Mouse (Mus musculus) forebrain, embryonic 13.5 days (tissue): ENCODE measurements at regions not wholly inside any gene's neighbourhood (a gene's known extent, or its start where the extent isn't known, plus 50 kb on each side); places are given as distances from the start of the nearest gene placed in this dataset.

Experiments used
- ATAC-seq: fragments of 200-750 bp; cut with Nextera tagmentation; 2 replicates; pipeline ENCODE4 v1.8.0; 2017
- H3K27ac ChIP-seq: fragments of 300-500 bp; sonication (generic); 2 replicates; pipeline ENCODE4 v1.5.1; 2015; ENCODE audit warnings: inconsistent platforms, mild to moderate bottlenecking, moderate library complexity
- H3K27me3 ChIP-seq: fragments of 300-500 bp; sonication (generic); 2 replicates; pipeline ENCODE4 v1.6.1; 2015; ENCODE audit warnings: mild to moderate bottlenecking, inconsistent platforms
- H3K36me3 ChIP-seq: fragments of 300-500 bp; sonication (generic); 2 replicates; pipeline ENCODE4 v1.6.1; 2015; ENCODE audit warnings: mild to moderate bottlenecking, inconsistent platforms; ENCODE audit not compliant: poor library complexity, severe bottlenecking
- H3K4me1 ChIP-seq: fragments of 300-500 bp; sonication (generic); 2 replicates; pipeline ENCODE4 v1.6.1; 2015; ENCODE audit warnings: inconsistent platforms
- H3K4me2 ChIP-seq: fragments of 300-500 bp; sonication (generic); 2 replicates; pipeline ENCODE4 v1.6.1; 2015; ENCODE audit warnings: inconsistent platforms, mild to moderate bottlenecking, moderate library complexity
- H3K4me3 ChIP-seq: fragments of 300-500 bp; sonication (generic); 2 replicates; pipeline ENCODE4 v1.5.1; 2015; ENCODE audit warnings: mild to moderate bottlenecking, inconsistent platforms
- H3K9ac ChIP-seq: fragments of 300-500 bp; sonication (generic); 2 replicates; pipeline ENCODE4 v1.6.1; 2015; ENCODE audit warnings: mild to moderate bottlenecking, inconsistent platforms
- H3K9me3 ChIP-seq: fragments of 300-500 bp; sonication (generic); replicated peaks from 2 replicates; pipeline ENCODE4 v1.6.1; 2016; ENCODE audit warnings: inconsistent platforms
- WGBS: fragments of 180-500 bp; shearing (Covaris S2); methylation state at CpG from one replicate; pipeline ENCODE4 v1.1.7; 2015; 5-methylcytosine and 5-hydroxymethylcytosine counted together

DNA sequence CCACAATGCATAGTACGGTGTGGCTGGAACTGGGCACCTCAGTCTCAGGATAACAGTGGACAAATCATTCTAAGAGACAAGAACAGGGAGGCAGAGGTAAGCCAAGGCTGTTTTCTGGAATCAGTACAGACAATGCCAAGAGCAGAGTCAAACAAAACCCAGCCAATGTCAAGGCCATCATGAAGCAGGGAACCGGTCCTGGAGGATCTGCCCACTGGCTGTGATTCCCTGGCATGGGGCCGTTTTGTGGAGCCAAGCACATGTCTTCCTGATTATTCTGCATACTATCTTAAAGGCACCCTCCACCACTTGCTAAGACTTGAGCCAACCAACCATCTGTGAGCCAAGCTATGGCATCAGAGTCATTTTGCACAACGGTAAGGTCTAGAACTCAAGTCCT, 222.6 kb downstream of the Sec61b start:
- no peak overlapping the region for H3K4me2 ChIP-seq
- no peak overlapping the region for H3K9ac ChIP-seq
- 86% methylated on average over 4 of the region's 4 CpGs for WGBS
- H3K27me3 ChIP-seq = no peaks in the 10 kb centered on the region
- no peak overlapping the region for H3K4me3 ChIP-seq
- no peak for ATAC-seq
- H3K9me3 ChIP-seq = no peaks in the 10 kb centered on the region
- H3K4me1 ChIP-seq = peaks cover 18% of the 10 kb centered on the region
- H3K27ac ChIP-seq = no peak overlapping the region
- no peaks in the 10 kb centered on the region for H3K36me3 ChIP-seq

DNA sequence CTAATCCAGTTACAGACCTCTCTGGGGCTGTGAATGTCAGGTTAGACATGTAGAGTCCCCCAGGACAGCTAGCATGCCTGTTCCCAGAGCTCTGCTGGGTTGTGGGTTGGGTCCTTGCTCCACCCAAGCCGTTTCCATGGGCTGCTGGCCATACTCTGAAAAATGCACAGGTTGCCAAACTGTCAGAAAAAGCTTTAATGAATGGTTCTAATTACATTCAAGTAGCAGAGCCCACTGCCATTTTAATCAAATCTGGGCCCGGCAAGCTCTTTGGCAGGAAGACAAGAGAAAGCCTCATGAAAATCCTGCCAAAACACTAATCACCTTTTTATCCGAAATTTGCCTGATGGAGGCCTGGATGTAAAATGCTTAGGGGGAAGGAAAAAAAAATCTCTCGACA, 224.1 kb downstream of the Sec61b start:
- ATAC-seq = peak; percentile 85
- WGBS = 16% methylated on average over 4 of the region's 4 CpGs
- no peak overlapping the region for H3K4me2 ChIP-seq
- H3K27me3 ChIP-seq = no peaks in the 10 kb centered on the region
- no peaks in the 10 kb centered on the region for H3K9me3 ChIP-seq
- H3K9ac ChIP-seq = no peak overlapping the region
- peaks cover 18% of the 10 kb centered on the region for H3K4me1 ChIP-seq
- H3K4me3 ChIP-seq = no peak overlapping the region
- H3K27ac ChIP-seq = peak overlapping the region; percentile 78
- no peaks in the 10 kb centered on the region for H3K36me3 ChIP-seq

DNA sequence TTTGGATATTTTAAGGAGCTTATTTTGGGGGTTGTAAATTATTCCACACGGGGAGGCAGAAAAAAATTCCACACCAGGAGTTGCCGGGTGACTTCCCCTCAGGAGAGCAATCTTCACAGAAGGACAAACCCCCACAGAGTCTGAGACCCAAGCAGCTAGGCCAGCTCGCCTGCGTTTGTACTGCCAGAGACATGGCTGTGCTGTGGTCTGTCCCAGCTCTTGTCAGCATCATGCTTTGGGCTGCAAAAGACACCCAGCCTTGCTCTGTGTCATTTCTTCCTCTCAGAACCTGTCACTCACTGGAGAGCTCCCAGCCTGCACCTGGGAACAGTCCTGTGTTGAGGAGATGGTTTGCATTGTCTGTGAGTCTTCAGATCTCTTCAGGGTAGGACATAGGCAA, 224.5 kb downstream of the Sec61b start:
- peak; percentile 86 for ATAC-seq
- H3K4me3 ChIP-seq = no peak overlapping the region
- H3K4me2 ChIP-seq = 0 out of 2 replicates have a peak overlapping the region, but pooled peaks have one; percentile 10
- no peak overlapping the region for H3K9ac ChIP-seq
- no peaks in the 10 kb centered on the region for H3K9me3 ChIP-seq
- no peaks in the 10 kb centered on the region for H3K27me3 ChIP-seq
- H3K4me1 ChIP-seq = peaks cover 18% of the 10 kb centered on the region
- peak overlapping the region; percentile 78 for H3K27ac ChIP-seq
- WGBS = 21% methylated on average over 4 of the region's 4 CpGs
- H3K36me3 ChIP-seq = no peaks in the 10 kb centered on the region

DNA sequence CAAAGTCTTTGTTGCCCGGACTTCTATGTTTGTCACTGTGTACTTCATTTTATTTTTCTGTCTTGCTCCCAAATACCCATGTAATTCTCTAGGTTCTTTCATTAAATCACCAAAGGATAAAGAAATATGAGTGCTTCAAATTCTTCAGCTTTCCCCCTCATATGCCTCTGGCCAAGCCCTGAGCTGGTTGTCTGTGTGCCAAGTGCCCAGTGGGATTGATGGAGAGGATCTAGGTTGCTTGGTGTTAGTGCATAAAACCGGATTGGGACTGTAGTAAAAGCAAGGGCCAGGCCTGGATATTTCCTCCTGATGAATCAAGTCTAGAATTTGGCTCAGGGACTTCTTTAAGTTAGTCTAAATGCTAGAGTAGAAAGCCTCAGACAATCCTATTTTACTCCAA, 229.0 kb downstream of the Sec61b start:
- peaks cover 10% of the 10 kb centered on the region for H3K4me1 ChIP-seq
- no peak for ATAC-seq
- no peaks in the 10 kb centered on the region for H3K36me3 ChIP-seq
- no peak overlapping the region for H3K9ac ChIP-seq
- 85% methylated on average over 2 of the region's 2 CpGs for WGBS
- no peak overlapping the region for H3K4me2 ChIP-seq
- H3K27ac ChIP-seq = no peak overlapping the region
- no peak overlapping the region for H3K4me3 ChIP-seq
- no peaks in the 10 kb centered on the region for H3K27me3 ChIP-seq
- no peaks in the 10 kb centered on the region for H3K9me3 ChIP-seq

DNA sequence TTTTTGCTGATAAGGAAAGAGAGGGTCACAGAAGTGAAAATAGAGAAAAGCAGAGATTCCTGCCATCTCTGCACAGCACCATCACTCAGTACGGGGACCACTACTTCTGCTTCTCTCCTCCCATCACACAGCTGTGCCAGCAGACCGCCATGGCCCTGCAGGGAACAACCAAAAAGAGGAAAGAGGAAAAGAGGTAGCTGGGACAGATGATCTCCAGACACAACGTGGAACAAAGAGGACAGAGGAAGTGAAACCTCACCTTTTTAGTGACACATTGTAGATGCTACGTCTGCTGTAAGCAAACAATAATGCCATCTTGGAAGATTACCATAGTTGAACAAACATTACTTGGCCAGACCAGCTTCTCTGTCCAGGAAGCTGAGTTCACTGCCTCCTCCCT, 230.1 kb downstream of the Sec61b start:
- no peaks in the 10 kb centered on the region for H3K4me1 ChIP-seq
- no peaks in the 10 kb centered on the region for H3K27me3 ChIP-seq
- H3K36me3 ChIP-seq = no peaks in the 10 kb centered on the region
- H3K4me2 ChIP-seq = no peak overlapping the region
- ATAC-seq = no peak
- H3K9me3 ChIP-seq = no peaks in the 10 kb centered on the region
- WGBS = 85% methylated on average over 4 of the region's 4 CpGs
- H3K9ac ChIP-seq = no peak overlapping the region
- no peak overlapping the region for H3K27ac ChIP-seq
- no peak overlapping the region for H3K4me3 ChIP-seq

DNA sequence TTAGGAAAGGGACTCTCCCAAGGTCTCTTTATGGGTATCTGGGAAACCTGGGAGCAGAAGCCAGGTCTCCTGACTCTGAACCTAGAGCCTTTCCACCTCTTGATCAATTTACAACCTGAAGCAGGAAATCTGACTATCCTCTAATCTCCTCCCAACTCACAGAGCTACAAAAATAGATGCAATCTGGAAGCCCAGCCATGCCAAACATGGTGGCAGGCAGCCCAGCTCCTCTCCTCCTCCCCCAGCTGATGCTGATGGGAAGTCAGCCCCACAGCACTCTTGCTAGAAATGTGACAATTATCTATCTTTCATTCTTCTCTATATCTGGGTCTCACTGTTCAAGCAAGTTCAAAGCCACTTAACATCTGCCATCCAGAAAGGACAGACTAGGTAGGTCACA, 233.5 kb downstream of the Sec61b start:
- no peak overlapping the region for H3K9ac ChIP-seq
- no peak overlapping the region for H3K4me3 ChIP-seq
- H3K27ac ChIP-seq = no peak overlapping the region
- H3K4me2 ChIP-seq = no peak overlapping the region
- H3K9me3 ChIP-seq = no peaks in the 10 kb centered on the region
- no peaks in the 10 kb centered on the region for H3K4me1 ChIP-seq
- H3K27me3 ChIP-seq = no peaks in the 10 kb centered on the region
- peak; percentile 43; the same call in 1 of the 2 replicates for ATAC-seq
- no peaks in the 10 kb centered on the region for H3K36me3 ChIP-seq

DNA sequence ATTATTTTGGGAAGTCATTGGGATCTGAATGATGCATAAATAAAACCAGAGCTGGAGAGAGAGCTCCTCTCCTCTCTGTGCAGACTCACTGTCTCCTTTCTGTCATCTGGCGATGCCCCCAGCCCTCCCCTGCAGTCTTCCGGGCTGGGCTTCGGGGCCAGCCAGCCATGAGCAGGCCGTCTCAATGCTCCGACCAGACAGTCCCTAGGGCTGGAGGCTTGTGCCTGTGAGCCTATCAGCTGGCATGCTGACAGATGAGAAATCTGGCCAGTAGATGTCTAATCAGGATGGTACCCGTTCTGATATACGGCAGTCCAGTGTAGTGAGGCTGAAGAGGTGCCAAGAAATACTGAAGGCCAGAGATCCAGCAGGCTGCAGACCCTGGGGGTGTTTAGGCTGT, 238.9 kb downstream of the Sec61b start:
- Histone ChIP-seq H3K9ac (no peak overlapping the region), H3K4me3 (no peak overlapping the region), H3K4me2 (no peak overlapping the region), H3K27me3 (no peaks in the 10 kb centered on the region), H3K36me3 (no peaks in the 10 kb centered on the region), H3K9me3 (no peaks in the 10 kb centered on the region), H3K27ac (no peak overlapping the region), H3K4me1 (no peaks in the 10 kb centered on the region)
- no peak for ATAC-seq
- WGBS = 77% methylated on average over 7 of the region's 7 CpGs

DNA sequence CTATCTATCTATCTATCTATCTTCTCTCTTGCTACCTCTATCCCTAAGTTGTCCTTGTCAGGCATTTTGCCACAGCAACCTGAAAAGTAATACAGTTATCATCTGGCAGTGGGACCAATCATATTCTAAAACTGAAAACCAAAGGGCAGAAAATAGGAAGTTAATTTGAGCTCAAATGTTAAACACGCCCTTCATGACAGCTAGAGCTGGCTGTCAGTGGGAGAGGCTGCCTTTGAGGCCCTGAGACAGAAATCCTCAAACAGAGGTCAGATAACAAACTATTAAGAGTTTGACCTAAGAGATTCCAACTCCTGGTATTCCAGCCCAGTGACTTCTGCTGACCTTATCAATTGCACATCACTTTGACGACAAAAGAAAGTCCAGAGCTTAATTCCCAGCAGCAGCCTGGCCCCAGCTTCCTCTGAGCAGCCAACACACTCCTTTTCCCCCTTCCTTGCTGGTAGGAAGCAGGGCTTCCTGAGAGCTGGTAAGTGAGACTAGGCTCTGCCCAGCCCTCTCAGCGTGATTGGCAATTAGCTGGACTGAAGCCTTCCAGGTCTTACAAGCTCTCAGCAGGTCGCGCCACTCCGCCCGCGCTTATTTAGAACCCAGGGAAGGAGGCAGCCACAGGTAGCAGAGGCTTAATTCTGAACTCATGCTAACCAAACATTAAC, 250.0 kb downstream of the Sec61b start:
- Histone ChIP-seq H3K4me2 (peak overlapping the region; percentile 12; the same call in 1 of the 2 replicates), H3K4me1 (peaks cover 18% of the 10 kb centered on the region), H3K9me3 (no peaks in the 10 kb centered on the region), H3K36me3 (no peaks in the 10 kb centered on the region), H3K4me3 (no peak overlapping the region), H3K27me3 (no peaks in the 10 kb centered on the region), H3K9ac (no peak overlapping the region), H3K27ac (no peak overlapping the region)
- peak; percentile 74; the same call in 1 of the 2 replicates for ATAC-seq
- WGBS = 6% methylated on average over 8 of the region's 8 CpGs

DNA sequence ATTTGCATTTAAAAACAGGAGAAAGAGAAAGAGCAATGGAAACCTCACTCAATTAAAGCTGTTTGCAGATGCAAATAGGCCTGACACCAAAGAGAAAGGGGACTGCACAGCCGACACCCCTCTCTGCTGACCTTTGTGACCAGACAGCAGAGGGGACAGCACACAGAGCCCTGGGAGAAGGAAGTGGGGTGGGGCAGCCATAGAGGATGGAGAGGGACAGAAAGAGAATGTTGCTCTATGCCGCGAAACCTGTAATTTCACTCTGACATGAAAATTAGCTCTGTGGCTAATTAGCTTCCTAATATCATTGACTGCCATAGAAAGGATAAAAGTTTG, 250.5 kb downstream of the Sec61b start:
- peak; percentile 59; the same call in 1 of the 2 replicates for ATAC-seq
- no peak overlapping the region for H3K27ac ChIP-seq
- WGBS = 4% methylated on average over 3 of the region's 3 CpGs

DNA sequence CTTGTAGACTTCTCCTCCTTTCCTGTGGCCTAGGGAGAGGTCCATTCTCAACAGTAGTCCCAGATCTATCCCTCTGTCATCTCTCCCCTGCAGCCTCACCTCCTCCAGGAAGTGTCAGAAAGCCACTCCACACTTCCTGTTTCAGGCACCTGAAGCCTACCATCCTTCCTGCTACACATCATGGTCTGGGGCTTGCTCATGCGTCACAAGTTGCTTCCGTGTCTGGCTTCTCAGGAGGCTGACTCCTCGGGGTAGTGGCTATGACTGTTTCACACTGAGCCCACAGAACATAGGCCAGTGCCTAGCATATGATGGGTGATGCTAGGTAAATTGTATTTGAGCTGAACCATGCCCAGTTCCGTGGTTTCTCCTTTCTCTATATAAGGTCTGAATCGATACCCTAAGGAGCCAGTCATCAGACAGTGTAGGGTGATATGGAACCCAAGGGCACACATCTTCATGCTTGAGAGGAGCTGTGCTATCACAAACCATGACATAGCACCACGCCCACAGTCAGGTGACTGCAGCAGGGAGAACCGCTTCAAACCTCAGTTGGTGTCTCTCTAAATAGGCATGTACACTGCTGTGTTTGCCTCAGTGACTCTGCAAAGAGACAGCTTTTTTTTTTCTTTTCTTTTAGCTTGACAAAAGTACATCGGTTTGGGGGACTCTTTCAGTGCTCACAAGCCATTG, 272.2 kb downstream of the Sec61b start:
- Histone ChIP-seq H3K4me1 (no peaks in the 10 kb centered on the region), H3K27me3 (no peaks in the 10 kb centered on the region), H3K9me3 (no peaks in the 10 kb centered on the region), H3K36me3 (no peaks in the 10 kb centered on the region), H3K9ac (no peak overlapping the region), H3K4me2 (no peak overlapping the region), H3K4me3 (no peak overlapping the region), H3K27ac (no peak overlapping the region)
- WGBS = 82% methylated on average over 8 of the region's 8 CpGs
- no peak for ATAC-seq

More for the DNA sequence above, 250.5 kb downstream of the Sec61b start:
- Histone ChIP-seq H3K36me3 (no peaks in the 10 kb centered on the region), H3K4me1 (peaks cover 18% of the 10 kb centered on the region), H3K4me3 (no peak overlapping the region), H3K9me3 (no peaks in the 10 kb centered on the region), H3K4me2 (peak overlapping the region; percentile 12; the same call in 1 of the 2 replicates), H3K27me3 (no peaks in the 10 kb centered on the region), H3K9ac (no peak overlapping the region)

DNA sequence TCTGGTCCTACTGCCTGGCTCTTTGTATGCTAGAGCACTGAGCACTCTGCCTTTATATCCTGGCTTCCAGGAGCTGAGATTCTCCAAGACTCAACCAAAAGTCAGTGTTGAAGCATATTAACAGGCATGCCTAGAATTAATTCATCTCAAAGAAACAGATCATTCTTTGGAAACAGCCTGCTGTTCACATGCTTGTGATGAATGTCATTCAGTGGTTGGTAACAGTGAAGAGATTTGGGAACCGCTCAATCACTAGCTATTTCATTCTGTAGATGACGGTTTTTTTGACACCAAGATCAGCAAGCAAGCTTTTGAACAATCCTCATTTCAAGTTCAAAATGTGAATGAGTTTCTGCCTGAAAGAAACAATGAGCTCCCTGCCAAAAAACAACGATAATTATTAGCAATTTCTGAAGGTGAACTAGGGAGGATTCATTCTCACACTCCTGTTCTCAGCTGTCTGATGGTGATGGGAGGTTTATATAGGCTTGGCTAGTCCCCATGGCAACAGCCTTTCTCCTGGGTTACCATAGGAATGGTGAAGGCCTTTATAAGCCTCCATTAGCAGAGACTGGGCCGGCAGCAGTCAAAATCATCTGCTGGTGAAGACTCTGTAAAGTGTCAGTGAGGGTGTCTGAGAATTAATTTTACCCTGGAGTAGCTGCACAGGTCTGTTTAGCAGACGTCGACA, 272.6 kb upstream of the Nr4a3 start:
- H3K4me3 ChIP-seq = no peak overlapping the region
- H3K4me1 ChIP-seq = peaks cover 8% of the 10 kb centered on the region; the same call in 1 of the 2 replicates
- no peak overlapping the region for H3K9ac ChIP-seq
- H3K4me2 ChIP-seq = no peak overlapping the region
- 43% methylated on average over 6 of the region's 6 CpGs for WGBS
- H3K27me3 ChIP-seq = no peaks in the 10 kb centered on the region
- no peaks in the 10 kb centered on the region for H3K36me3 ChIP-seq
- H3K27ac ChIP-seq = no peak overlapping the region
- peak; percentile 89 for ATAC-seq
- no peaks in the 10 kb centered on the region for H3K9me3 ChIP-seq

DNA sequence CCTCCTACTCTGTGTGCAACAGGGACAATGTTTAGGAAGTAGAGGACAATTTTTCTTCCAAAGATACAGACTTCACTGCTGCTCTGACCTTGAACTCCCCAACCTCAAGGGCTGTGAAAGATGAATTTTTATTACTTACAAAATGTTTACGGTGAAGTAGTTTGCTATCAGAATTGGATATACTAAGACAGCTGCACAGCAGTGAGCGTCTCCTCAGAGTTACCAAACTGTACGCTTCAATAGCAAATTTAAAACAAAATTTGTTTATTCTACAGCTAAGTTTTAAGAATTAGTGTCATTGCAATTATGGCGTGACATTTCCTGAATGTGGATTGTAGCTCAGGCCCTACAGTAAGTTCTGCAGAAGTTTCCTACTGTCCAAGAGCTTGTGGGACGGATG, 270.3 kb upstream of the Nr4a3 start:
- no peak overlapping the region for H3K9ac ChIP-seq
- H3K4me1 ChIP-seq = peaks cover 8% of the 10 kb centered on the region; the same call in 1 of the 2 replicates
- no peaks in the 10 kb centered on the region for H3K27me3 ChIP-seq
- H3K36me3 ChIP-seq = no peaks in the 10 kb centered on the region
- H3K4me3 ChIP-seq = no peak overlapping the region
- H3K27ac ChIP-seq = no peak overlapping the region
- no peaks in the 10 kb centered on the region for H3K9me3 ChIP-seq
- no peak overlapping the region for H3K4me2 ChIP-seq
- WGBS = 94% methylated on average over 5 of the region's 5 CpGs
- ATAC-seq = no peak
